Mouse (Mus musculus) hindbrain, embryonic 15.5 days (tissue): ENCODE measurements around the gene Olfml1. TPM values are rescaled to one million over a fixed set of nuclear protein-coding genes. Genes with fewer than 3 reads are reported as not detected.

Experiments used
- ATAC-seq: fragments of 200-750 bp; cut with Nextera tagmentation; 2 replicates; pipeline ENCODE4 v1.8.0; 2017; ENCODE audit warnings: low read depth, moderate number of reproducible peaks, moderate TSS enrichment; ENCODE audit not compliant: low FRiP score
- H3K27ac ChIP-seq: fragments of 300-500 bp; sonication (generic); replicated peaks from 2 replicates; pipeline ENCODE4 v1.5.1; 2015; ENCODE audit warnings: mild to moderate bottlenecking, inconsistent platforms
- H3K27me3 ChIP-seq: fragments of 300-500 bp; sonication (generic); 2 replicates; pipeline ENCODE4 v1.6.1; 2015; ENCODE audit warnings: control low read depth, inconsistent platforms
- H3K36me3 ChIP-seq: fragments of 300-500 bp; sonication (generic); 2 replicates; pipeline ENCODE4 v1.6.1; 2015; ENCODE audit warnings: control low read depth, inconsistent platforms
- H3K4me1 ChIP-seq: fragments of 300-500 bp; sonication (generic); replicated peaks from 2 replicates; pipeline ENCODE4 v1.6.1; 2015; ENCODE audit warnings: control low read depth, inconsistent platforms
- H3K4me2 ChIP-seq: fragments of 300-500 bp; sonication (generic); 2 replicates; pipeline ENCODE4 v1.6.1; 2015; ENCODE audit warnings: moderate library complexity, mild to moderate bottlenecking, inconsistent platforms
- H3K4me3 ChIP-seq: fragments of 300-500 bp; sonication (generic); 2 replicates; pipeline ENCODE4 v1.5.1; 2015; ENCODE audit warnings: mild to moderate bottlenecking, inconsistent platforms
- H3K9ac ChIP-seq: fragments of 300-500 bp; sonication (generic); 2 replicates; pipeline ENCODE4 v1.6.1; 2015; ENCODE audit warnings: inconsistent platforms
- H3K9me3 ChIP-seq: fragments of 300-500 bp; sonication (generic); 2 replicates; pipeline ENCODE4 v1.6.1; 2016; ENCODE audit warnings: control low read depth, inconsistent platforms
- WGBS: fragments of 180-500 bp; shearing (Covaris S2); methylation state at CpG from one replicate; pipeline ENCODE4 v1.1.7; 2015; 5-methylcytosine and 5-hydroxymethylcytosine counted together
- polyA plus RNA-seq: library from polyadenylated mRNA; unstranded; fragments of >200 nt; fragmentation: Nextera tagmentation; extraction: Ambion mirVana; gene quantifications from 2 replicates; pipeline ENCODE4 v1.2.1, GENCODE M21; 2015

The Olfml1 gene
- polyA plus RNA-seq, 1 experiment from 2014 or later: 3.3 TPM

DNA sequence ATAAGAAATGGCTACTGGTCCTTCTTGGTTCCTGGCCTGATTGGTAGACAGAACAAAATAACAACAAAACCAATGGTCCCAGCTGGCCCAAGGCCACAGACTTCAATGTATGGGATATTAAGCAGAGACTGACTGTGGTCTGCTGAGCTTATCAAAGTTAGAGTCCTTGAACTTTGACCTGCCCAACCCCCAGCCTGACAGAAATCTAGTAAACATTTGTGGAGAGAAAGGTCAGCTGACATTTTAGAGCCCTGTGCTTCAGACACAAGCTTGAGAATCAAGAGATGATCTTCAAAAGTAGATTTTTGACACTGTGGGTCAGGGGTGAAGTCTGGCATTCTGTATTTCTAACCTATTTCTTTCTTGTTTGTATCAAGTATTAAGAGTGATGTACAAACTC, 29.5 kb downstream of the Olfml1 start:
- no peak overlapping the region for H3K4me3 ChIP-seq
- H3K9me3 ChIP-seq: no peaks in the 10 kb centered on the region
- H3K4me2 ChIP-seq: no peak overlapping the region
- H3K36me3 ChIP-seq: no peaks in the 10 kb centered on the region
- H3K9ac ChIP-seq: no peak overlapping the region
- H3K27me3 ChIP-seq: peaks cover 3% of the 10 kb centered on the region; the same call in 1 of the 2 replicates
- no peak overlapping the region for H3K27ac ChIP-seq
- peaks cover 22% of the 10 kb centered on the region for H3K4me1 ChIP-seq
- ATAC-seq: no peak

- no peaks in the 10 kb centered on the region for H3K36me3 ChIP-seq
- H3K9ac ChIP-seq: no peak overlapping the region
- no peaks in the 10 kb centered on the region for H3K9me3 ChIP-seq
- peaks cover 3% of the 10 kb centered on the region; the same call in 1 of the 2 replicates for H3K27me3 ChIP-seq
- WGBS: 90% methylated on average over 3 of the region's 3 CpGs
- H3K4me2 ChIP-seq: no peak overlapping the region
- H3K4me1 ChIP-seq: peaks cover 17% of the 10 kb centered on the region
- ATAC-seq: no peak
- no peak overlapping the region for H3K4me3 ChIP-seq
- H3K27ac ChIP-seq: no peak overlapping the region
Observed at GRCm38 (mm10) chr7:107597956-107598355, 30.7 kb downstream of the Olfml1 start.

DNA sequence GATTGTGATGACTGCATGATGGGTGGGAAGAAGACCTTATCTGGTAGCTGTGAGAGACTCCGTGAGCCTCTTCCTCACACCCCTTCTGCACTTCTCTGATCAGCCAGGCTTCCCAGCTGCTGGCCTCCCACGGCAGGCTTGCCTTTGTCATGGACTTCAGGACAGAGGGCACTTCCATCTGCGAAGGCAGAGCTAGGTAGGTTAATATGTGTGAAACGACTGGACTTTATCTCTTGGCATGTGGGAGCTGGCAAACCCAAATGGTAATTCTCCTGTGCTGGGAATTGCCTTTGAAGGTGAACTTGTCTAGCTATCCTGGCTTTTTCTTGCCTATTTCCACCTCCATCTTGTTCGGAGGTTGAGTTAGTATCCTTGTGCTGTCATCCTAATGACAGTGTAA, 33.4 kb downstream of the Olfml1 start:
- no peak overlapping the region for H3K9ac ChIP-seq
- H3K4me1 ChIP-seq: no peaks in the 10 kb centered on the region
- no peak overlapping the region for H3K4me2 ChIP-seq
- H3K4me3 ChIP-seq: no peak overlapping the region
- H3K9me3 ChIP-seq: no peaks in the 10 kb centered on the region
- WGBS: 70% methylated on average over 5 of the region's 5 CpGs
- no peaks in the 10 kb centered on the region for H3K36me3 ChIP-seq
- no peak overlapping the region for H3K27ac ChIP-seq
- ATAC-seq: no peak
- H3K27me3 ChIP-seq: peaks cover under 1% of the 10 kb centered on the region; the same call in 1 of the 2 replicates

- Histone ChIP-seq H3K27me3 (no peaks in the 10 kb centered on the region), H3K4me2 (no peak overlapping the region), H3K9ac (no peak overlapping the region), H3K4me1 (no peaks in the 10 kb centered on the region), H3K36me3 (no peaks in the 10 kb centered on the region), H3K27ac (no peak overlapping the region), H3K9me3 (no peaks in the 10 kb centered on the region), H3K4me3 (no peak overlapping the region)
- no peak for ATAC-seq
- WGBS: 72% methylated on average over 4 of the region's 4 CpGs
Observed at GRCm38 (mm10) chr7:107602505-107602904, 35.3 kb downstream of the Olfml1 start.

DNA sequence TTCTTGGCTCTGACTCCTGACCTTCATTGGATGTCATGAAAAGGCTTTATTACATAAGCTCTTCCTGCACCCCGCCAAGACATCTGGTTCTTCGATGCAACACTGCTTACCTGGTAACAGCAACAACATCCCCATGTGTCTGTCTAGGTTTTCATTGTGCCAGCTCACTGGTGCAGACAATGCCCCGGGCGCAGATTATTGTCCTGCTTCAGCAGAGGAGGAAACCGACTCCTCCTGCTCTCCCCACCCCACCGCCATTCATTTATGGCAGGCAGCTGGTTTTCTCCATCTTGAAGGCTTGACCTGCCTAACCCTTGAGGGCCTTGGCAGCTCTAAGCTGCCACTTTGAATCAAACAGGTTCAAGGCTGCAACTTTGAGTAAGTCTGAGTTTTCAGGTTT, 35.7 kb downstream of the Olfml1 start:
- H3K27me3 ChIP-seq: no peaks in the 10 kb centered on the region
- H3K9me3 ChIP-seq: no peaks in the 10 kb centered on the region
- no peaks in the 10 kb centered on the region for H3K4me1 ChIP-seq
- no peak overlapping the region for H3K4me3 ChIP-seq
- no peak for ATAC-seq
- H3K9ac ChIP-seq: no peak overlapping the region
- H3K4me2 ChIP-seq: no peak overlapping the region
- H3K27ac ChIP-seq: no peak overlapping the region
- no peaks in the 10 kb centered on the region for H3K36me3 ChIP-seq
- WGBS: 47% methylated on average over 6 of the region's 6 CpGs

GRCm38 (mm10) chr7:107607766-107608165, 40.5 kb downstream of the Olfml1 start:
- WGBS: 93% methylated on average over 1 of the region's 1 CpGs
- Histone ChIP-seq H3K36me3 (no peaks in the 10 kb centered on the region), H3K4me1 (no peaks in the 10 kb centered on the region), H3K27ac (no peak overlapping the region), H3K4me2 (no peak overlapping the region), H3K27me3 (no peaks in the 10 kb centered on the region), H3K4me3 (no peak overlapping the region), H3K9me3 (no peaks in the 10 kb centered on the region), H3K9ac (no peak overlapping the region)
- no peak for ATAC-seq

DNA sequence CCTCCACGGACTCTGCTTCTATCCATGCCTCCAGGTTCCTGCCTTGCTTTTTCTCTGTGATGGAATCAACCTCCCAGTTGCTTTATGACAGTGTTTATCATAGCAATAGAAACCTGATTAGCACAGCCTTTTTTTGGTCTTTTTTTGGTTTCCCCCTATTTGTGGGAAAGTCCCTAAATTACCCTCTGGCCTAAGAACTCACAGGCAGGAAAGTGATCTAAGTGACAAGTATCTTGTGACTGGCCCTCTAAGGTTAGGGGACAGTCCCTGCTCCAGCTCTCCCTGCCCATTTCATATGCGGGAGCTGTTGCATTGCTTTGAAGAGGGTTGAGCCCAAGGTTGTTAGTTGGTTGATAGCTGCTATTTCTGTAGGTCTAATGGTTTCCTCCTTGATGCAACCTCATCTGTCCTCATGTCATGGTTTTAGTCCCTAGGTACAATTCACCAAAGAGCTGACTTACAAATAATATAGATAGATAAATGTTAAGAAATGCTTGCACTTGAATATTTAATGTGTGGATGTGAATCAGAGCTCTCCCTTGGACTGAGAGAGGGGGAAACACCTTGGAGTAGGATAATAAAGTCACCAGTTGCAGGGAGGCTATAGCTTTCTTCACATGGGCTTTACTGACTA, 42.5 kb downstream of the Olfml1 start:
- no peaks in the 10 kb centered on the region for H3K9me3 ChIP-seq
- no peak for ATAC-seq
- 83% methylated on average over 2 of the region's 2 CpGs for WGBS

GRCm38 (mm10) chr7:107610880-107611279, 43.6 kb downstream of the Olfml1 start:
- H3K27ac ChIP-seq: no peak overlapping the region
- no peak overlapping the region for H3K4me2 ChIP-seq
- H3K9ac ChIP-seq: no peak overlapping the region
- H3K9me3 ChIP-seq: no peaks in the 10 kb centered on the region
- no peak overlapping the region for H3K4me3 ChIP-seq
- H3K4me1 ChIP-seq: no peaks in the 10 kb centered on the region
- ATAC-seq: no peak
- H3K36me3 ChIP-seq: no peaks in the 10 kb centered on the region
- no peaks in the 10 kb centered on the region for H3K27me3 ChIP-seq
- WGBS: 90% methylated on average over 5 of the region's 5 CpGs

More for the DNA sequence above, 42.5 kb downstream of the Olfml1 start:
- Histone ChIP-seq H3K27me3 (no peaks in the 10 kb centered on the region), H3K36me3 (no peaks in the 10 kb centered on the region), H3K4me1 (no peaks in the 10 kb centered on the region), H3K4me3 (no peak overlapping the region), H3K4me2 (no peak overlapping the region), H3K27ac (no peak overlapping the region), H3K9ac (no peak overlapping the region)

DNA sequence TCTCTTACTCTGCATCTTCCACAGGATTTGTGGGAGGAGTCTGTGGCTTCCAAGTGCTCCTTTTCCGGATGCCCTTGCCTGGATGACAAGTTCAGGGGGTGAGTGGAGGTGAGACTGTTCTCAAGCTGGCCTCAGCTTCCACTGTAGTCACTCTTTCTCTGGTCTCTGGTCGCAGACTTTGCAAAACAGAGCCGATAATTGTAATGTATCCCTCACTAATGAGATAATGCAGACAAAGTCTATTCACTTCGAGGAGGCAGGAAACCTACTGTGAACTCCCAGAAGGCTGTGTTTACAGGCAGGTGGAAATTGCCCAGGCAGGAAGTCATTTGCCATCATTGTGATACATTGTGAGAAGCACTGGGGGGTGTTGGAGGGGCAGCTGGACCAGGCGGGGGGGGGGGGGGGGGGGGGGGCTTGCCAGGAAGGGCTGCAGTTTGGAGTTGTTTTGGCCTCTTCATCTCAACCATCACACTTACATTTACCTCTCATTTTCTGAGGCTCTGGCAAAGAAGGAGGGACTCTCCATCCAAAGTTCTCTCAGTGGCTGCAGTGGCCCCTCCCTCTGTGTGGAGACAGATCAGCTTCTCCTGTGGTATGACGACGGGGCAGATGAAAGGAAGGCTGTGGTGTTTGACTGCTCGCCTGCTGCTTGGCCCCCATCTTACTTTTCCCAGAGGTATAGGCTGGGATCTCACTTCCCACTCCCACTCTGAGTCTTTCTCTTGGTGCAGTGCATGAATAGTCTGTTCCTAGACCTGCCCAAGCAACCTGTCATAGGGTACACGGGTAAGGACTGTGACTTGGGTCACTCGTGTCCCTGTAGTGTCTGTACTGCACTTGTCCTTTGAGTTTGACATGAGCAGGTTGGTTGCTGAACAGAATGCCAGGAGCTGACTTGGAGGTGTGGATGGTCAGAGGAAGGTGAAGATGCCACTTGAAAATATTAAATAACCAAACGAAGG, 51.1 kb downstream of the Olfml1 start:
- ATAC-seq: no peak
- Histone ChIP-seq H3K9me3 (no peaks in the 10 kb centered on the region), H3K27ac (no peak overlapping the region), H3K27me3 (no peaks in the 10 kb centered on the region), H3K9ac (no peak overlapping the region), H3K4me2 (no peak overlapping the region), H3K4me3 (no peak overlapping the region), H3K36me3 (no peaks in the 10 kb centered on the region), H3K4me1 (no peaks in the 10 kb centered on the region)
- WGBS: 41% methylated on average over 10 of the region's 11 CpGs

GRCm38 (mm10) chr7:107619225-107619624, 52.0 kb downstream of the Olfml1 start:
- ATAC-seq: no peak

DNA sequence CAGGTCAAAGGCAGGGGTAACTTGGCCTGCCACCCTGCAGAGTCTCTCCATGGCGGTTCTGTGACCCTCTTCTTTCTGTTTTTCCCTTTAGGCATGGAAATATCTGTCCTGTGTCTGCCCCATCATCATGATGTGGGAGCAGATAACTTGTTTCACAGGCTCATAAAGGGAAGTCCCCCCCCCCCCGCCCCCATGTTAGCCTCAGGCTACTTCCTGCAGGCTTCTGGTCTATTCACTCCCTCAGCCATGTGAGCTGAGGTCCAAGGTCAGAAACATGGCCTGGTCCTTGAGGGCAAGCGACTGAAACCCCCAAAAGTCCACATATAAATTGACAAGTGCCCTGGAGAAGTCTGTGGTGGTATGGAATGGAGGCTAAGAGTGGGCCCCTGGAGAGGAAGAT, 52.9 kb downstream of the Olfml1 start:
- no peaks in the 10 kb centered on the region for H3K4me1 ChIP-seq
- ATAC-seq: no peak
- H3K36me3 ChIP-seq: no peaks in the 10 kb centered on the region
- WGBS: 81% methylated on average over 3 of the region's 3 CpGs
- H3K27me3 ChIP-seq: no peaks in the 10 kb centered on the region
- no peak overlapping the region for H3K9ac ChIP-seq
- no peaks in the 10 kb centered on the region for H3K9me3 ChIP-seq
- no peak overlapping the region for H3K4me2 ChIP-seq
- no peak overlapping the region for H3K4me3 ChIP-seq
- no peak overlapping the region for H3K27ac ChIP-seq

More at GRCm38 (mm10) chr7:107619225-107619624, 52.0 kb downstream of the Olfml1 start:
- Histone ChIP-seq H3K9me3 (no peaks in the 10 kb centered on the region), H3K9ac (no peak overlapping the region), H3K4me3 (no peak overlapping the region), H3K4me2 (no peak overlapping the region), H3K4me1 (no peaks in the 10 kb centered on the region), H3K27me3 (no peaks in the 10 kb centered on the region), H3K36me3 (no peaks in the 10 kb centered on the region), H3K27ac (no peak overlapping the region)
- 77% methylated on average over 4 of the region's 4 CpGs for WGBS

DNA sequence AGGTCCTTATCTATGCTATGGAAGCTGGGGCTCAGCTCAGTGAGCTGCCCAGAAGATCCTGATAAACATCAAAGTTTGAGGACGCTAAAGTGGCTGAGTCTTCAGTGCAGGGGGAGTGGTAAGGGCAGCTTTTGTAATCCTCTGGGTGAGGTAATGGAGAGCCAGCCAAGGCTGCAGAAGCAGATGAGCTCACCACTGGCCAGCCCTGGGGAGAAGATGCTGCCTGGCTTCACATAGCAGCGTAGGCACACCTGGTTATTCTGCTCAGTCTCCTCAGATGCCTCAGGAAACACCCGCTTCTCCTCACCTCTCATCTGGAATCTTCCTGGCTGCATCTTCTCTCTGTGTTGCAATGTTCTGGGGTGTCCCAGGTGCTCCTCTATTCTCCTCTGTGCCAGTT, 57.2 kb downstream of the Olfml1 start:
- 65% methylated on average over 3 of the region's 3 CpGs for WGBS
- no peaks in the 10 kb centered on the region for H3K27me3 ChIP-seq
- no peak overlapping the region for H3K9ac ChIP-seq
- no peaks in the 10 kb centered on the region for H3K9me3 ChIP-seq
- no peaks in the 10 kb centered on the region for H3K4me1 ChIP-seq
- H3K36me3 ChIP-seq: no peaks in the 10 kb centered on the region
- no peak overlapping the region for H3K4me2 ChIP-seq
- no peak overlapping the region for H3K4me3 ChIP-seq
- no peak overlapping the region for H3K27ac ChIP-seq
- no peak for ATAC-seq
